Mouse (Mus musculus) c-Kit-positive CD71-negative TER-119-negative erythroid progenitor cells, embryonic 14.5 days (primary cell): ENCODE data around the gene Cyb561d2.

Experiments
- DNase-seq: peaks from one replicate; pipeline ENCODE4 v3.0.0-alpha.2; 2013; ENCODE audit warnings: low read depth

Cyb561d2 gene

DNA sequence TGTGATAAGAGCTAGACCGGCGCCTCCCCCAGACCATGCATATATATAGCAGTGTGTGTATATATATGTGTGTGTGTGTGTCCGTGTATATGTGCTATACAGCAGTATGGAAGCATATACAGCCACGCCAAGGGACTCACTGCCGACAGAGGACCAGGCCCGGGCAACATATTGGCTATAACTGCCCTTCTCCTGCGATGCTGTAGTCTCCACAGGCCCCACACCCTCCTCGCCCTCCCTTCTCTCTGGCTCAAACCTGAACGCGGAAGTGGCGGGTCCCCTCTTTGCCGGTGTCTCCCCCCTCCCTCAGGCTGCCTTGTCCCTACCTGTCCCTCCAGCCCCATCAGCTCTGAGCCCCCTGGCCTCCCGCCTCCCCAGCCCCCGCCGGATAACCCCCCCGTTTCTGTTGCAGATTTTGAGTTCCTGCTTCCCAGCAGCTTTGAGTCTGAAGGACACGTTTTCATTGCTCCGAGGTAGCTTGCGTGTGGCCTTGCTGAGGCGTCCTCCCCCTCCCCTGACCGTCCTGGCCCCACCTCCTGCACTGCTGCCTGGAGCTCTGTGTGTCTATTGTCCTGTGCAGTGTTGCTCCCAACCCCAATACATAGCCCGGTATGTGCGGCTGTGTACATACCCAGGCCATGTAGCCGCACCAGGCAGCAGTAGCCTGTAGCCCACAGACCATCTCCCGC is 20.1 kb downstream of the Cyb561d2 start:
- no peak for DNase-seq

- DNase-seq, result no peak
These were observed 20.8 kb downstream of the Cyb561d2 start for GRCm38 (mm10) chr9:107521190-107521589.

DNA sequence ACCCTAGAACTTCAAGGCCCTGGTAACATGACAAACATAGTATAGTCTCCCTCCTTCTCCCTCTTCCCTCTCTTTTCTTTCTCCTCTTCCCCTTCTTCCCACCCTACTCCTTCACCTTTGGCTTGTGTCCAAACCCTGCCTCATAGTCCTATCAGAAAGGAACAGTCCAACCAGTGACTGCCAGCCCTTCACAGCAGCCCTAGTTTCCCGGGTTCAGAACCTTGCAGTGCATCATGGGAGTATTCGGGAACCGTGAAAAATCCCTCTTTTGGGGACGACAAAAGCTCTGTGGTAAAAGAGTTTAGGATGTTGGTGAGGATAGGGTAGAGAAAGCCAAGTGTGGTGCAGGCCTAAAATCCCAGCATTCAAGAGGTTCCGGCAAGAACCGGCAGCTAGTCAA is 21.7 kb downstream of the Cyb561d2 start:
- DNase-seq, result no peak

DNA sequence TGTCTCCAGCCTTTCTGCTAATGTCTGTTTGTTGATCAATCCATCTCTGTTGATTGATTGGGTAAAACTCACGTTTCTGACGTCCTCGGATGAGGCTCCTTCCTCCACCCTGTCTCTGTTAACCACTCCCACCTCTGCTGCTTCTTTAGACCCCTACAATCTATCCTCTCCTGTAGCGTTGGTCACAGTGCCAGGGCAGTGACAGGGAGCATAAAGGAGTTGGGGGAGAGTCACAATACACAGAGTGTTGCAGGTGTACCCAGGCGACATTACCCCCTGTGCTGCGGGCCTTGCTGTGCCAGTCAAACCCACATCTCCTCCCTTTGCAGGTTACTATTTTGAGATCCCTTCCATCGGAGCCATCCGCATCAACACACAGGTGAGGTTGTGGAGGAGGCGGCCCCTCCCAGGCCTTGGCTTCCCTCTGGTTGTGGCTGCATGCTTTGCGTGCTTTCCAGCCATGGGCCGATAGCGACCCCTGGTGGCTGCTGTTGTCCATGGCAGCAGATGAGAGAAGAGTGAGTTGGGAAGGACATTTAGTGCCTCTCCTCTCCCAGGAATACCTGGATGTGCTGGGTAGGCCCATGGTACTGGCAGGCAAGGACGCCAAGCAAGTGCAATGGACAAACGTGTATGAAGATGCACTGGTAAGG is 27.6 kb downstream of the Cyb561d2 start:
- DNase-seq, result peak; percentile 58

DNA sequence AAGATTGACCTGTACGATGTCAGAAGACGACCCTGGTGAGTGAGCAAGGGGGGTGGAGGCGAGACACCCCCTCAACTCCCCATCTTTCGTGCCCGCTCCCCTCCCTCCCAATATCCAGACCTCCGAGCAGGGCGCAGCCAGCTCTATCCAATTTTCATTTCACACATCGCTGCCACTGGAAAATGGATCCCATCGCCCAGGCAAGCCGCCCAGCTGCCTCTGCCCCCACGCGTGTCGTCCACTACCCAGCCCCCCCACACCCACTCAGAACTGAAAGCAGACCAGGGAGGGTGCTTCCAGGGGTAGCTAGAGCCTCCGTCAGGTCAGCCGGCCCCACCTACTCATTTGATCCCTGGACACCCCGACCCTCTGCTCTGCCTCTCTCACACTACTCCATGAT is 29.7 kb downstream of the Cyb561d2 start:
- DNase-seq, result no peak

GRCm38 (mm10) chr9:107511436-107511835 is 30.6 kb downstream of the Cyb561d2 start:
- no peak for DNase-seq

DNA sequence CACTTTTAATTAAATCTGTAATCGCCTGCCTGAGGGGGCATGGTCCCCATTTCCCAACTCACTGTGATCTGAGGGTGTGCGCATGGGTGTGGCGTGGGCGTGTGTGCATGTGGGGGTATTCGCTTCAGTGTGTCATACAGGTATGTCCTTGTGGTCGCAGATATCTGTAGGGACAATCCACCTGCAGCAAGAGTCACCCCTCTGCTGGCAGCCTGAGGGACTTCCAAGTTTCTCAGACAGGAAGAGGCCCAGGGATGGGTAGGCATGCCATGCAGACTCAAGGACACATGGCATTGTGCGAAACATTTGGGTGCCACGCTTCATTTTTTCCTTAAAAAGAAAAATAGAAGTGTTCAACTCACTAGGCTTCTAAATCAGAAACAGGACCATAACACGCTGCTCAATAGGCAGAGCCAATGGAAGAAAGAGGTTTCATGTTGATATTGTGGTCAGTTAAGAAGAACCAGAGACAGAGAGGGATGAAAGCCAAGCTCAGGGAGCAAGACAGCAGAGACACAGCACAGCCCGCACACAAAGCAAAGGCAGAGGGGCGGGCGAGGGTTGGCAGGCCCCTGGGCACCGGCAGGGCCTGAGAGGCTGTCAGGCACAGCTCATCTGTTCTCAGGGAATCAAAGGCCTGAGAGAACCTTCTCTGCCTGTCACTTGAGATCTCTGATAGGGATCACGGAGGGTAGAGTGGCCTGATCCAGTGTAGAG is 31.5 kb downstream of the Cyb561d2 start:
- DNase-seq, result no peak

DNA sequence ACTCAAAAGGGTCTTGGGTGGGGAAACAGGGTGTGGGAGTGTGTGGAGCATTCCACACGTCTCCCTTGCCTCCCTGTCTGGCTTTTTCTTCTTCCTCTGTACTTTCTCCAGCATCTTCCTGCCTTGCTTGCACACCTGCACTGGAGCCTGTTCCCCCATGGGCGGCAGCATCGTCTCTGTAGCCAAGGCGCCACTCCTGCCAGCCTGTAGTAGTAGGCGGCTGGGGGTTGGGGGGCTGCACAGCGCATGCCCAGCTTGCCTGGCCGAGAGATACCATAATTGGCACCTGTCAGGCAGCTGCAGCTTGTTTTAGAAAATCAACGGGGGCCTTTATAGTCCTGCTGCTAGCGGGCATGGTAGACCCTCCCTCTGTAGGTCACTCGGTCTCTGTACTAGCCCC is 33.7 kb downstream of the Cyb561d2 start:
- DNase-seq, result no peak

- DNase-seq, result no peak
These were observed 37.1 kb downstream of the Cyb561d2 start for GRCm38 (mm10) chr9:107504662-107505537.

DNA sequence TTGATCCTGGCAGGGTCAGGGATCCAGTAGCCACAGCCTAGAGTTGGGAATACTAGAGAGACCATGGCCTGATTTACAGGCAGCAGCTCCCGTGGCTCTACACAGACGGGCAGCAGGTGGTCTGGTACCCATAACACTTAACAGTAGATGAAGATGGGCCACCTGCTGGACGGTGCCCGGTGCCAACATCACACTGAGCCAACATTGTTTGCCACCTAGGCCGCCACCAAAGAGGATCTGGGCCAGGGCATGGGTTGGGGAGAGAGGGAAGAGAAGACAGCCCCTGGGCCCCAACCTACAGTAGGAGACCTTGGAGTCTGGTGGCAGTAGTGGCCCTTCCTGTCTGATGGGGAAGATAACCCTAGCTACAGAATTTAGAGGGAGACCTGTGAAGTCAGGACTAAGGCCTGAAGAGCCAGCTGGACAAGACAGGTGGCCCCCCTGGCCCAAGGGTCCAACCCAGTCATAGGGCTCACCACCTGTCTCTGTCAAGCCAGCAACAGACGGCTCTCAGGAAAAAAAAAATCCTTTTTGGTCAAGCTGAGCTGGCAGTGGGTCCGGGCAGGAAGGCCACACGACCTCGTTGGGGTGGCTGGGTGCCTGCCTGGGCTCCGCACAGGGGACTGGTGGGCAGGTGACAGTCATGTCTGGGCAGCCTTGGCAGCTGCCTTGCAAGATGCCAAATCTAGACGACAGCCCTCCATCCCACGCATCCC is 39.7 kb downstream of the Cyb561d2 start:
- no peak for DNase-seq

DNA sequence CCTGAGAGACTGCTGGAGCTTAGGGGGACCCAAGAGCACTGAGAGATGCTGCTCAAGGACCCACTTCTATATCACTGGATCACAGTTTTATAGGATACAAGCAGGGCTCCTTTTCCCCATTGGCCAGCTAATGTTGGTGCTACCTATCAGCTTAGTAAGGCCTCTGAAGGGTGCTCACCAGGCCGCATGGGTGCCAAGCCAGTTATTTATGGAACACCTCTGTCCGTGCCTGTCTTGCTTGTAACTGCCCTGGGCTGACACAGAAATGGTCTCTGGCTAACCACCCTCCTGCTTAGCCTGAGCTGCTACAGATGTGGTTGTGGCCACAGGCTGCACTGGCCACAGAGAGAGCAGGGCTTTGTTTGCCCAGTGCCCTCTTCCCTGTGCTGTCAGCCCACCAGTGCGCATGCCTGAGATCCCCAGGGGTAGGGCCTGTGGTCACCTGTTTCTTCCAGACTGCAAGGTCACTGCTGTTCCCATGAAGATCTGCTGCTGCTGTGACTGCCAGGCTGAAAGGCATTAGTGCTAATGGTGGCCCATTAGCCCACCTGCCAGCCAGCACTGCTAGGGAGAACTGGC is 41.2 kb downstream of the Cyb561d2 start:
- DNase-seq, result no peak

- no peak for DNase-seq
These were observed 45.6 kb downstream of the Cyb561d2 start for GRCm38 (mm10) chr9:107496359-107496758.

- no peak for DNase-seq
These were observed 47.8 kb downstream of the Cyb561d2 start for GRCm38 (mm10) chr9:107494238-107494637.

DNA sequence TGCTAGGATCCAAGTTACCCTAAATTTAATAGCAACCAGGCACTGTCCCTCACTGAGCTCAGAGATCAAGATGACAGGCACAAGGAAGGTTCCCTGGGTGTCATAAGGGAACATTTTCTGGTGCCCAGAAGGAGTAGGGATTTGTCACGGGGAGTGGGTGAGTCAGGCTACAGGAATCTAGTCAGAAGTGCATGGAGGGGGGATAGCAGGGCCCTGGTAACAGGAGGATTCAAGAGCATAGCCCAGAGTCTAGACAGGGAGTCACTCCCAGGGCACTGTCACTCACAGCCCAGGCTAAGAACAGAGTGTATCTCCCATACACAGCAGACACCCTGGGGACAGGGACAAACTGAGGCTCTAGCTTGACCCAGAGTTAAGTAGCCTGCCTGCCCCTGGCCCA is 48.5 kb downstream of the Cyb561d2 start:
- DNase-seq, result no peak

GRCm38 (mm10) chr9:107490625-107491024 is 51.4 kb downstream of the Cyb561d2 start:
- DNase-seq, result no peak

GRCm38 (mm10) chr9:107490146-107490545 is 51.8 kb downstream of the Cyb561d2 start:
- no peak for DNase-seq
